Mouse (Mus musculus) liver, adult (tissue): Measurements from ENCODE around the gene Scn4a.

Experiments used
- GATA4 ChIP-seq: IDR thresholded peaks from 2 replicates; pipeline ENCODE4 v1.6.1; 2014; ENCODE audit warnings: mild to moderate bottlenecking, low read length; ENCODE audit not compliant: insufficient replicate concordance

Scn4a gene

GRCm38 (mm10) chr11:106332458-106332857 is 20.6 kb downstream of the Scn4a start:
- no peak for TF ChIP-seq GATA4

GRCm38 (mm10) chr11:106329682-106330081 is 23.4 kb downstream of the Scn4a start:
- no peak for TF ChIP-seq GATA4

- no peak for TF ChIP-seq GATA4
These were observed 24.0 kb downstream of the Scn4a start for GRCm38 (mm10) chr11:106329128-106329527.

- TF ChIP-seq GATA4, result no peak
These were observed 24.6 kb downstream of the Scn4a start for GRCm38 (mm10) chr11:106328521-106328920.

GRCm38 (mm10) chr11:106326475-106326874 is 26.6 kb downstream of the Scn4a start:
- TF ChIP-seq GATA4, result no peak

- TF ChIP-seq GATA4, result no peak
These were observed 27.4 kb downstream of the Scn4a start for GRCm38 (mm10) chr11:106325566-106326206.

- no peak for TF ChIP-seq GATA4
These were observed 28.2 kb downstream of the Scn4a start for GRCm38 (mm10) chr11:106324858-106325257.

GRCm38 (mm10) chr11:106318406-106319366 is 34.4 kb downstream of the Scn4a start:
- no peak for TF ChIP-seq GATA4

- no peak for TF ChIP-seq GATA4
These were observed 35.3 kb downstream of the Scn4a start for GRCm38 (mm10) chr11:106317801-106318200.

GRCm38 (mm10) chr11:106316416-106316815 is 36.7 kb downstream of the Scn4a start:
- no peak for TF ChIP-seq GATA4

- TF ChIP-seq GATA4, result no peak
These were observed 38.7 kb downstream of the Scn4a start, which contains the start of gene Cd79b for GRCm38 (mm10) chr11:106314333-106314812. TSS of gene Cd79b (minus strand) at chr11:106314762.

GRCm38 (mm10) chr11:106313533-106313932 is 39.6 kb downstream of the Scn4a start:
- TF ChIP-seq GATA4, result no peak

GRCm38 (mm10) chr11:106310123-106310522 is 43.0 kb downstream of the Scn4a start:
- no peak for TF ChIP-seq GATA4

GRCm38 (mm10) chr11:106308162-106308561 is 44.9 kb downstream of the Scn4a start:
- no peak for TF ChIP-seq GATA4

- TF ChIP-seq GATA4, result no peak
These were observed 45.7 kb downstream of the Scn4a start for GRCm38 (mm10) chr11:106307432-106307831.

GRCm38 (mm10) chr11:106306758-106307157 is 46.3 kb downstream of the Scn4a start:
- no peak for TF ChIP-seq GATA4
